Mouse (Mus musculus) right cerebral cortex, postnatal 25 days (tissue): Measurements from ENCODE around the gene Klk1b8.
"Not testable (repeated sequence)": the region's sequence is repeated elsewhere in the genome, so short reads cannot be mapped to it uniquely, and the experiment has no call there.

Experiments
- DNase-seq: peaks from one replicate; pipeline ENCODE4 v3.0.0; 2022

Gene Klk1b8

GRCm38 (mm10) chr7:43950364-43950763 is at the start of gene Klk1b8:
TSS of gene Klk1b8 (plus strand) at chr7:43950664.
- no peak for DNase-seq

- no peak for DNase-seq
Measured at GRCm38 (mm10) chr7:43914821-43915220, 35.6 kb upstream of the Klk1b8 start.

GRCm38 (mm10) chr7:43918426-43918825 is 32.0 kb upstream of the Klk1b8 start:
- no peak for DNase-seq

GRCm38 (mm10) chr7:43918871-43919270 is 31.6 kb upstream of the Klk1b8 start:
- no peak for DNase-seq

GRCm38 (mm10) chr7:43919559-43920451 is 30.7 kb upstream of the Klk1b8 start:
- DNase-seq: peak; percentile 62

GRCm38 (mm10) chr7:43920582-43920981 is 29.9 kb upstream of the Klk1b8 start:
- no peak for DNase-seq

- no peak for DNase-seq
Measured at GRCm38 (mm10) chr7:43921087-43921486, 29.4 kb upstream of the Klk1b8 start.

GRCm38 (mm10) chr7:43921941-43922340 is 28.5 kb upstream of the Klk1b8 start:
- DNase-seq: no peak

GRCm38 (mm10) chr7:43925985-43926384 is 24.5 kb upstream of the Klk1b8 start:
- DNase-seq: no peak

- DNase-seq: no peak
Measured at GRCm38 (mm10) chr7:43928521-43928920, 21.9 kb upstream of the Klk1b8 start.

- DNase-seq: no peak
Measured at GRCm38 (mm10) chr7:43932337-43932736, 18.1 kb upstream of the Klk1b8 start.

- DNase-seq: no peak
Measured at GRCm38 (mm10) chr7:43933440-43933839, 17.0 kb upstream of the Klk1b8 start, which contains the start of gene Klk15. TSS of gene Klk15 (plus strand) at chr7:43933740.

GRCm38 (mm10) chr7:43934747-43935146 is 15.7 kb upstream of the Klk1b8 start:
- DNase-seq: no peak

- no peak for DNase-seq
Measured at GRCm38 (mm10) chr7:43936551-43936950, 13.9 kb upstream of the Klk1b8 start.

GRCm38 (mm10) chr7:43942293-43942692 is 8.2 kb upstream of the Klk1b8 start:
- DNase-seq: not testable (repeated sequence)

- DNase-seq: no peak
Measured at GRCm38 (mm10) chr7:43944727-43945264, 5.7 kb upstream of the Klk1b8 start.

GRCm38 (mm10) chr7:43952703-43953102 is 2.2 kb downstream of the Klk1b8 start:
- DNase-seq: peak; percentile 31

GRCm38 (mm10) chr7:43966451-43966850 is 16.0 kb downstream of the Klk1b8 start, which contains the start of gene Klk1b1:
TSS of gene Klk1b1 (plus strand) at chr7:43966751.
- no peak for DNase-seq

GRCm38 (mm10) chr7:43967058-43967457 is 16.6 kb downstream of the Klk1b8 start:
- DNase-seq: no peak

- DNase-seq: no peak
Measured at GRCm38 (mm10) chr7:43967612-43968011, 17.1 kb downstream of the Klk1b8 start.

- not testable (repeated sequence) for DNase-seq
Measured at GRCm38 (mm10) chr7:43975761-43976160, 25.3 kb downstream of the Klk1b8 start, which contains the start of gene Klk1b9. TSS of gene Klk1b9 (plus strand) at chr7:43976061.

- DNase-seq: no peak
Measured at GRCm38 (mm10) chr7:43985657-43986056, 35.2 kb downstream of the Klk1b8 start.

GRCm38 (mm10) chr7:43994821-43995220 is 44.4 kb downstream of the Klk1b8 start:
- not testable (repeated sequence) for DNase-seq

- not testable (repeated sequence) for DNase-seq
Measured at GRCm38 (mm10) chr7:43995577-43995976, 45.1 kb downstream of the Klk1b8 start, which contains the start of gene Klk1b11. TSS of gene Klk1b11 (plus strand) at chr7:43995877.
